Mouse (Mus musculus): Measurements from ENCODE around the gene Vcp. TPM values are rescaled to one million over a fixed set of nuclear protein-coding genes. Genes with fewer than 3 reads are reported as not detected.

The Vcp gene
- polyA plus RNA-seq, 1 experiment from 2014 or later, result 519 TPM

Other genes starting within 250 kb of the Vcp start
- gene Ccl19, start 243.9 kb downstream of the Vcp start, polyA plus RNA-seq (2015; fragmentation: Nextera tagmentation; extraction: Ambion mirVana), result not detected in 2 replicates
- gene Ccl21a, start 226.5 kb downstream of the Vcp start, polyA plus RNA-seq (2015; fragmentation: Nextera tagmentation; extraction: Ambion mirVana), result 74.8 and 78.1 TPM in 2 replicates
- 0.04 TPM in 1 of 2 replicates, not detected in the other for gene Fam205a1, start 146.6 kb downstream of the Vcp start, polyA plus RNA-seq (2015; fragmentation: Nextera tagmentation; extraction: Ambion mirVana)
- 0.11 TPM in 2 replicates for gene Gm12394, start 143.7 kb downstream of the Vcp start, polyA plus RNA-seq (2015; fragmentation: Nextera tagmentation; extraction: Ambion mirVana)
- gene Fam205c, start 126.3 kb downstream of the Vcp start, polyA plus RNA-seq (2015; fragmentation: Nextera tagmentation; extraction: Ambion mirVana), result not detected in 2 replicates
- 0.39 and 0.50 TPM in 2 replicates for gene Phf24, start 83.8 kb downstream of the Vcp start, polyA plus RNA-seq (2015; fragmentation: Nextera tagmentation; extraction: Ambion mirVana)
- gene Dnajb5, start 50.7 kb downstream of the Vcp start, polyA plus RNA-seq (2015; fragmentation: Nextera tagmentation; extraction: Ambion mirVana), result 6.2 and 7.3 TPM in 2 replicates
- gene 1700022I11Rik, start 30.9 kb downstream of the Vcp start, polyA plus RNA-seq (2015; fragmentation: Nextera tagmentation; extraction: Ambion mirVana), result 0.44 and 0.53 TPM in 2 replicates
- 22.5 and 24.1 TPM in 2 replicates for gene Fancg, start 10.0 kb upstream of the Vcp start, polyA plus RNA-seq (2015; fragmentation: Nextera tagmentation; extraction: Ambion mirVana)
- gene Pigo, start 25.3 kb upstream of the Vcp start, polyA plus RNA-seq (2015; fragmentation: Nextera tagmentation; extraction: Ambion mirVana), result 21.8 and 24.8 TPM in 2 replicates
- gene Stoml2, start 31.2 kb upstream of the Vcp start, polyA plus RNA-seq (2015; fragmentation: Nextera tagmentation; extraction: Ambion mirVana), result 286 and 289 TPM in 2 replicates
- 9.6 and 11.7 TPM in 2 replicates for gene Fam214b, start 45.7 kb upstream of the Vcp start, polyA plus RNA-seq (2015; fragmentation: Nextera tagmentation; extraction: Ambion mirVana)
- gene Unc13b, start 58.4 kb upstream of the Vcp start, polyA plus RNA-seq (2015; fragmentation: Nextera tagmentation; extraction: Ambion mirVana), result 5.4 and 6.5 TPM in 2 replicates

All from lung, embryonic 16.5 days (tissue).